Mouse (Mus musculus): ENCODE measurements around the gene Lztfl1.

DNA sequence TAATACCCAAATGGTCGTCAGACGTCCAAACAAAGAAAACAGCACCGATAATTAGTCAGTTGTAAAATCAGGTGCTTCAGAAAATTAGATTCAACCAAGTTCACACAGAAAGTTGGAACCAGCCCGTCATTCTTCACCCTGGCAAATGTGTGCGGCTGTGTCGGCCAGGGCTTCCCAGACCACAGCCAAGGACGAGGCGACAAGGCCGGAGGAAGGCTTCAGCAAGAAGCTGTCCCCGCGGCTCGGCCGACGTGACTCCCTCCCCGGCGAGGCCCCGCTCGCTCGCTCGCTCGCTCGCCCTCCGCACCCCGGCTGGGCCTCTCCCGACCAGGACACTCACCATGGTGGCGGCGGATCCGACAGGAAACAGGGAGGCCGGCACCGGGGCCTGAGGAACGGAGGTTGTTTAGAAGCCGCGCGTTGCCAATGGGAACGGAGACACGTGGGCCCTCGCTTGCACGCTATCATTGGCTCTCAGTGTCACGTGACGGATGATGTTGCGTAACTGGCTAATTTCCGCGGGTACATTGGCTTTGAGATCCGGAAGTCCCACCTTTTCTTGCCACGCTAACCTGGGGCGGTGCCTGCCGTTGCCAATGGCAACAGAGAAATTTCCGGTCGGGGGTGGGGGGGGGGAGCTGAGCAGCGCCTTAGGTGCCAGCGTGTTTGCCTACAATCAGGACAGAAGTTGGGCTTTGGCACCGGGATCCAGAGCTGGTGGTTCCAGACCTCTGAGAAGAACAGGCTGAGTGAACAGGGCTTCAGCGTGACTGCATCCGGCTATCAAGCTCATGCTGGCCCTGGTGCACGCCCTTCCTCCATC, at the start of gene Lztfl1:
- TF ChIP-seq CTCF (IDR thresholded peaks at IDR 0.05; ENCODE audit: low read depth, low read length) (no peak), POLR2A (IDR thresholded peaks at IDR 0.05; ENCODE audit: extremely low read depth, insufficient read depth, low read length) (no peak)
